Mouse (Mus musculus) thymus, adult 2 months (tissue): ENCODE data around the gene Bbof1. TPM values are rescaled to one million over a fixed set of nuclear protein-coding genes. Genes with fewer than 3 reads are reported as not detected.

Experiments used
- DNase-seq: peaks from one replicate; pipeline ENCODE4 v3.0.0; 2021
- H3K27ac ChIP-seq: fragments of 200-500 bp; 2 replicates; pipeline ENCODE4 v1.5.1; 2012; ENCODE audit warnings: low read length, control low read depth; ENCODE audit not compliant: control insufficient read depth, insufficient read depth
- H3K27me3 ChIP-seq: fragments of 200-500 bp; 2 replicates; pipeline ENCODE4 v1.6.1; 2012; ENCODE audit warnings: mild to moderate bottlenecking, low read length, moderate library complexity, mixed read lengths; ENCODE audit not compliant: control insufficient read depth, insufficient read depth
- H3K36me3 ChIP-seq: fragments of 200-500 bp; 2 replicates; pipeline ENCODE4 v1.6.1; 2012; ENCODE audit warnings: mild to moderate bottlenecking, low read length, moderate library complexity; ENCODE audit not compliant: control insufficient read depth, insufficient read depth
- H3K4me1 ChIP-seq: fragments of 200-500 bp; replicated peaks from 2 replicates; pipeline ENCODE4 v1.6.1; 2012; ENCODE audit warnings: low read length; ENCODE audit not compliant: control insufficient read depth, insufficient read depth
- H3K4me3 ChIP-seq: fragments of 200-500 bp; 2 replicates; pipeline ENCODE4 v1.5.1; 2012; ENCODE audit warnings: mild to moderate bottlenecking, low read length, control low read depth, moderate library complexity; ENCODE audit not compliant: control insufficient read depth, insufficient read depth
- CTCF ChIP-seq: fragments of 200-500 bp; IDR thresholded peaks from 2 replicates; pipeline ENCODE4 v1.5.1; 2012; ENCODE audit warnings: mild to moderate bottlenecking, control low read depth, low read length, moderate library complexity, borderline replicate concordance; ENCODE audit not compliant: control insufficient read depth, poor library complexity, insufficient read depth; ENCODE audit errors: extremely low read depth
- POLR2A ChIP-seq: fragments of 200-500 bp; IDR thresholded peaks from 2 replicates; pipeline ENCODE4 v1.6.1; 2012; ENCODE audit warnings: mild to moderate bottlenecking, low read length, control low read depth, moderate library complexity; ENCODE audit not compliant: control insufficient read depth, poor library complexity, insufficient read depth; ENCODE audit errors: extremely low read depth
- WGBS: fragments of 180-500 bp; shearing (Covaris S2); methylation state at CpG from one replicate; pipeline ENCODE4 v1.1.7; 2018; 5-methylcytosine and 5-hydroxymethylcytosine counted together
- polyA plus RNA-seq: library from polyadenylated mRNA; depleted of rRNA; stranded (reverse); fragments of >200 nt; gene quantifications from 2 replicates; pipeline ENCODE4 v1.2.3, GENCODE M21; 2012

The Bbof1 gene
- polyA plus RNA-seq, 1 experiment = 0.73 TPM

DNA sequence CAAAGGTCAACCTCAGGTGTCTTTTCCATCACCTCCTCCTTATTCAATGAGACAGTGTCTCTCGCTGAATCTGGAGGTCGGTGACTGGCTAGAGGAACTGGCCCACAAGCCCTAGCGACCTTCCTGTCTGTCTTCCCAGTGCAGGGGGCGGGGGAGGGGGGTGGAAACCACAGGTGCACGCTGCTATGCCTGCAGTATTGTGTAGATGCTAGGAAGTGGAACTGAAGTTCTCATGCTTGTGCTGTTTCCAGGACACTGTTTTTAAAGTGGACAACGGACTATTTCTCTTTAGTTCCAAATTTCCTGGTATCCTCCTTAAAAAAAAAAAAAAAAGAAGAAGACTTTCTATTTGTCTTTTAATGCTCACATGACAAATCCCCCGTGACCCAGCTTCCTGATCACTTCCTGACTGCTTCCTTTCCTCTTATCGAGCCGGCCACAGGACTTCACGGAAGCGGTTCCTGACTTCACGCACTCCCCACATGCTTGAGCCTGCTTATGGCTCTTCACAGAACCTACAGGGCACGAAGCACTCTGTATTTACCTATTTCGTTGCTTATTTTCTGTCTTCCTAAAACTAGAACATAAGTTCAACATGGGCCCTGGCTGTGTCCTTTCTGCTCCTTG lies 20.0 kb upstream of the Bbof1 start:
- H3K4me3 ChIP-seq = no peak overlapping the region
- H3K4me1 ChIP-seq = peaks cover 11% of the 10 kb centered on the region
- H3K36me3 ChIP-seq = peaks cover 50% of the 10 kb centered on the region
- TF ChIP-seq POLR2A (no peak), CTCF (no peak)
- H3K27me3 ChIP-seq = no peaks in the 10 kb centered on the region
- DNase-seq = no peak
- peak overlapping the region; percentile 17 for H3K27ac ChIP-seq
- 27% methylated on average over 14 of the region's 14 CpGs for WGBS

DNA sequence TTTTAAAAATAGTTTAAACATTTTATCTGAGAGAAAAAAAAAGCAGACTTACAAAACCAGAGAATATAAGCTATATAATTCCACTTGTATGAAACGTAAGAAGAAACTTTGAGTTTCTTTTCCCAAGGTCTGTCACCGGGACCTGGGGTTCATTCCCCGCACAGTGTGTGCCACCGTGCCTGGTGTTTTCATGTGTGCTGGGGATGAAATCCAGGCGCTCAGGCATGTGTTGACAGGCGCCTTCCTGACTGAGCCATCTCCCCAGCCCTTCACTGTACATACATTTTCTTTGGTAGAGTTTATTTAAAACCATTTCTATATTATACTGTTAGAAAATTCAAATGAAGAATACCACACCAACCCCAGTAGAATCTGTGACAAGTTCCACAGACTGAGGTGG lies 18.5 kb upstream of the Bbof1 start:
- Histone ChIP-seq H3K27ac (no peak overlapping the region), H3K4me1 (peaks cover 11% of the 10 kb centered on the region), H3K36me3 (peaks cover 44% of the 10 kb centered on the region), H3K27me3 (no peaks in the 10 kb centered on the region), H3K4me3 (no peak overlapping the region)
- WGBS = 95% methylated on average over 6 of the region's 6 CpGs
- TF ChIP-seq POLR2A (no peak), CTCF (no peak)
- DNase-seq = no peak

DNA sequence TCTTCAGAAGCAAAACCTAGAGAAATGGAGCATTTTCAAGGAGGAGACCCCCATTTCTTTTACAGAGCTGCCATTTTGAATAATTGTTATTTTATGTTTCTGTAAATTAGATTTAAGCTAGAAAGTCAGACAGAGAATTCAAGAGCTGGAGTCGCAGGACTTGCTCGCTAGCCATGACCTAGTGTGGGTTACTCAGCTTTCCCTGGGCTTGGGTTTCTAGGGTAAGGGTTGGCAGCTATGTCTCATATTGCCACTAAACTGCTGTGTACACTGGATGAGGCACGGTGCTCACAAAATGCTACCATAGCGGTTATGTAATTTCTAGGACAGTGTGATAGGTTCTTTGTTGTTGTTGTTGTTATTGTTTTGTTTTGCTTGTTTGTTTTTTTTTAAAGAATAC lies 16.2 kb upstream of the Bbof1 start:
- Histone ChIP-seq H3K4me1 (peaks cover 11% of the 10 kb centered on the region), H3K36me3 (peaks cover 39% of the 10 kb centered on the region), H3K27ac (no peak overlapping the region), H3K27me3 (no peaks in the 10 kb centered on the region), H3K4me3 (no peak overlapping the region)
- 97% methylated on average over 4 of the region's 4 CpGs for WGBS
- no peak for TF ChIP-seq CTCF
- no peak for TF ChIP-seq POLR2A
- no peak for DNase-seq

DNA sequence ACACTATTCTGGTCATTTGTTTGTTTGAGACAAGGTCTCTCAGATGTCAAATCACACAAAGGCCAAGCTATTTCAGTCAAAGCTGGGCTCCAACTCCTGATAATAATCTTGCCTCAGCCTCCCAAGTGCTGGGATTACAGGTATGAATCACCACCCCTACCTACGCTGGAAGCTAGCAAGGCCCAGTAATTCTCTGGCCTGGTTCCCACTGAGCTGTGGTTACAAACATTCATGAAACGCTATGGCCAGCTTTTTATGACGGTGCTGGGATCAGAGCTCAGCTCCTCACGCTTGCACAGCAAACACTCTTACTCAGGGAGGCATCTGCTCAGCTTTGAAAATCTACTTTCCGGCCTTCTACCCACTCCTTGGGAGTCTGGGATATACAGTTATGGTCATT lies 15.0 kb upstream of the Bbof1 start:
- DNase-seq = no peak
- Histone ChIP-seq H3K4me1 (peaks cover 5% of the 10 kb centered on the region), H3K27me3 (no peaks in the 10 kb centered on the region), H3K36me3 (peaks cover 39% of the 10 kb centered on the region), H3K4me3 (no peak overlapping the region), H3K27ac (no peak overlapping the region)
- 98% methylated on average over 5 of the region's 5 CpGs for WGBS
- TF ChIP-seq CTCF = no peak
- TF ChIP-seq POLR2A = no peak

DNA sequence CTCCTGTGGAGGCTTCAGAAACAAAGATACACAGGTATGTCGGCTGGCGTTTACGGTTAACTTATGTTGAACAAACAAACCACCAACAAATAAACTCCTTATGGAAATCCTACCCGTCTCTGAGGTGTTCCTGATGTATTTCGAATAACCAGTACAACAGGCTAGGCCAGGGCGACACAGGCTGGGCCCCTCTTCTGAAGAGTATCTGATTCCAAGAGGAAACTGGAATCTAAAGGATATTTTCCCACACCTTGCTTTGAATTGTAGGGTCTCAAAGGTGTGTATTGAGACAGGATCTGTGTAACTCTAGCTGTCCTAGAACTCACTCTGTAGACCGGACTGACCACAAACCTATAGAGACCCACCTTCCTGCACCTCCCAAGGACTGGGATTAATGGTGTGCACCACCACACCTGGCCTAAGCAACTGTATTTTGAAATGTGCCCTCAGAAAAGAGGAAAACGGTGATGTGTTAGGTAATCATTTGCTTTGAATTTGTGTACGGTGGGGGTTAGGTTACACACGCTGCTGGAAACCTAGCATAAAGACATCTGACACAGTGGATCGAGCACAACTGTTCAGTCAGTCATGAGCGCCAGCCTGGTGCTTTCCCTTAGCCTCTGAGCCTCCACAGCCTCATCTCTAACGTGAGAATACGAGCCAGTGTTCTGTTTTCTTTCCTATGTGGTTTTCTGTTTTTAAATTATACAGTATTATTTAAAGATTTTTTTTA lies 11.8 kb upstream of the Bbof1 start:
- Histone ChIP-seq H3K36me3 (peaks cover 35% of the 10 kb centered on the region), H3K27me3 (no peaks in the 10 kb centered on the region), H3K4me1 (no peaks in the 10 kb centered on the region), H3K27ac (no peak overlapping the region), H3K4me3 (no peak overlapping the region)
- no peak for DNase-seq
- TF ChIP-seq CTCF = no peak
- no peak for TF ChIP-seq POLR2A
- WGBS = 93% methylated on average over 14 of the region's 14 CpGs

DNA sequence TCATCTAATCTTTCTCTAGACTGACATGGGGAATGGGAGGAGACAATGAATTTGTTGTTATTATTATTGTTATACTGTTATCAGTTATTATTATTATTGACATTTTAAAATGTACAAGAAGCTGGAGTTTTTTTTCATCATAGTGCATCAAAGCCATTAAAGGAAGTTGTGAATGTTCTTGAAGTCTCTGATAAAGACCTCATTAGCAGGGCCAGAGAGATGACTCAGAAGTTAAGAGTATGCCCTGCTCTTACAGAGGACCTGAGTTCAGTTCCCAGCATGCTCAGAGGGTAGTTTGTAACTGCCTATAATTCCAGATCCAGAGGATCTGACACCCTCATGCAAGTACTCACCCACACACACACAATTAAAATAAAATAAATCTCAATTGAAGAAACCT lies 11.2 kb upstream of the Bbof1 start:
- peaks cover 31% of the 10 kb centered on the region for H3K36me3 ChIP-seq
- H3K4me3 ChIP-seq = no peak overlapping the region
- H3K27ac ChIP-seq = no peak overlapping the region
- H3K27me3 ChIP-seq = no peaks in the 10 kb centered on the region
- H3K4me1 ChIP-seq = no peaks in the 10 kb centered on the region
- DNase-seq = no peak
- TF ChIP-seq CTCF = no peak
- no peak for TF ChIP-seq POLR2A
